8 mouse cellular contexts compared by ENCODE assay signal in genomic region chr6:57691467-57692261, GRCm38 (mm10). TPM values are rescaled to one million over a fixed set of nuclear protein-coding genes. Genes with fewer than 3 reads are reported as not detected.
DNase-seq lines count a peak whose midpoint lies in the region; ATAC-seq and TF ChIP-seq lines count a peak whose summit lies in the region.

Gene Pyurf (minus strand): TSS chr6:57692078.

- H3K36me3 ChIP-seq in hindbrain, embryonic 10.5 days, result peaks cover 30% of the 10 kb centered on the region
- H3K36me3 ChIP-seq in lung, postnatal 0 days (ENCODE audit: insufficient read depth, low read length), result no peaks in the 10 kb centered on the region; the same call in 1 of the 2 replicates

- under 1% methylated on average over 52 of the region's 52 CpGs for WGBS in hindbrain, embryonic 10.5 days
- under 1% methylated on average over 44 of the region's 52 CpGs for WGBS in lung, postnatal 0 days

- H3K4me3 ChIP-seq in hindbrain, embryonic 10.5 days, result peak within 1 kb of the TSS; percentile 75
- peak within 1 kb of the TSS; percentile 71 for H3K4me3 ChIP-seq in lung, postnatal 0 days (ENCODE audit: low read depth, low read length)

- no peaks in the 10 kb centered on the region for H3K27me3 ChIP-seq in hindbrain, embryonic 10.5 days (ENCODE audit: insufficient read depth, poor library complexity, severe bottlenecking)
- no peaks in the 10 kb centered on the region for H3K27me3 ChIP-seq in lung, postnatal 0 days (replicated peaks; ENCODE audit: insufficient read depth, low read length)

- peak; percentile 96 for ATAC-seq in frontal cortex, adult (ENCODE audit: low TSS enrichment)
- peak; percentile 99 for ATAC-seq in lung, postnatal 0 days

- H3K9me3 ChIP-seq in hindbrain, embryonic 10.5 days, result no peaks in the 10 kb centered on the region
- H3K9me3 ChIP-seq in lung, postnatal 0 days (ENCODE audit: low read length), result no peaks in the 10 kb centered on the region

- DNase-seq in MEL-GATA-1-ER (ENCODE audit: extremely low read depth, low read depth), result peak; percentile 78
- peak; percentile 90 for DNase-seq in cerebellum, adult 9-10 months
- peak; percentile 92 for DNase-seq in hindbrain, embryonic 10.5 days (ENCODE audit: low spot score)
- peak; percentile 83 for DNase-seq in layer of hippocampus, adult 9-11 months
- DNase-seq in lung, postnatal 0 days (ENCODE audit: low spot score), result peak; percentile 94
- DNase-seq in ovary, postnatal 14 days (ENCODE audit: low spot score), result peak; percentile 68
- DNase-seq in thymus, postnatal 14 days, result peak; percentile 89

- H3K4me1 ChIP-seq in hindbrain, embryonic 10.5 days (replicated peaks), result peaks cover 10% of the 10 kb centered on the region; the same call in 1 of the 2 replicates
- no peaks in the 10 kb centered on the region; the same call in 1 of the 2 replicates for H3K4me1 ChIP-seq in lung, postnatal 0 days (ENCODE audit: insufficient read depth, low read depth, low read length)

- H3K9ac ChIP-seq in lung, postnatal 0 days (replicated peaks; ENCODE audit: low read depth), result peak within 1 kb of the TSS; percentile 56

- H3K27ac ChIP-seq in hindbrain, embryonic 10.5 days, result peak within 1 kb of the TSS; percentile 97
- H3K27ac ChIP-seq in lung, postnatal 0 days (ENCODE audit: low read length), result peak within 1 kb of the TSS; percentile 91

- TF ChIP-seq CTCF in lung, postnatal 0 days (IDR thresholded peaks at IDR 0.05), result 0 out of 2 replicates have a peak, but pooled peaks have one; percentile 26

- H3K4me2 ChIP-seq in lung, postnatal 0 days (replicated peaks; ENCODE audit: low read depth, low read length), result peak within 1 kb of the TSS; percentile 78

- no peak for TF ChIP-seq EP300 in lung, postnatal 0 days (IDR thresholded peaks at IDR 0.05)

RNA-seq across cellular contexts. Expression of gene Pyurf, which starts in this region (rescaled TPM):
- 17.1 and 17.8 TPM in 2 replicates for polyA plus RNA-seq in hindbrain, embryonic 10.5 days (2016; fragmentation: Nextera tagmentation; extraction: Ambion mirVana)
- polyA plus RNA-seq in lung, postnatal 0 days (2015; fragmentation: Nextera tagmentation; extraction: Ambion mirVana), result 11.3 and 11.5 TPM in 2 replicates

Comparison
In these comparisons a context has a peak if more than half of its experiments do, and no peak if none do; other contexts are left out.
1. Peak in every context shown above with its lines: DNase-seq, ATAC-seq, H3K4me3 ChIP-seq and H3K27ac ChIP-seq.